Mouse (Mus musculus): Measurements from ENCODE around the gene Mlx. TPM values are rescaled to one million over a fixed set of nuclear protein-coding genes. Genes with fewer than 3 reads are reported as not detected.

The Mlx gene
- 20.3 and 23.9 TPM in 2 replicates for polyA plus RNA-seq (2012; rRNA removed)

DNA sequence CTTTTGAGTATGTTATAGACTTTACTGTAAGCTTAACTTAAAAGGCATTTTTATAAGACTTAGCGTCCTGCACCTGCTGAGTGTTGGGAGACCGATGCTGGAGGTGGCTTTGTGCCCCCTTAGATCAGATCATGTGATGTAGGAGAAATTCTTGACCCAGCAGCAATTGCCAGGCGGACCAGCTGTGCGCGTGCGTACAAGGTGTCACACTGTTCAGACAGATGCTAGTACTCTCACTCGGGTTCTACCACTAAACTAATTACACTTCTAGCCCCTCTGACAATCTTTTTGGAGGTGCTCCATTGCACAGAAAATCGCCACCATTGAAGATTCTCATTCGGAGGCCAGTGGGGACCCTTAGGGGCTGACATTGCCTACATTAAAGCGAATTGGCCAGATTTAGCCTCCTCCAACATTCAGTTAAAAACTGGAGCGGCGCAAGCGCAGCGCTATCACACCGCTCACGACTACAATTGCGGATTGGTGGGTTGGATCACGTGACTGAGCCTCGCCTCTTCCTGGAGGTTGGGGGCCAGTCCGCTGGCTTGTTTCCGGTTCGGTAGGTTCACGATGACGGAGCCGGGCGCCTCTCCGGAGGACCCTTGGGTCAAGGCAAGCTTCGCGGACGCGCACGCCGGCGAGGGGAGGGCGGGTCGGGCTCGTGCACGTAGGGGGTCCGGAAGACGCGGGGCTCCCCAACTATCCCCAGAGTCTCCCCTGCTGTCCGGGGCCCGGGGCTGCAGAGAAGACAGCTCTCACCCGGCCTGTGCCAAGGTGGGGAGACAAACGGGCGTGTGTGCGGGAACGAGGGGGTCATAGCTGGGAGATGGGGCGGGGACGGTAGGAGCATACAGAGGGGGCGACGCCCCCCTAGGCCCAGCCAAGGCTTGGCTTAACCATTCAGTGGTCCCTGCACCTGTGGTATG lies at the start of gene Mlx:
Gene Mlx, plus strand, starts transcription at position 522 of the 926 bp plus-strand sequence.
- 2% methylated on average over 52 of the region's 52 CpGs for WGBS
- Histone ChIP-seq H3K4me1 (ENCODE audit: control insufficient read depth, insufficient read depth, insufficient read length) (peaks cover 17% of the 10 kb centered on the region; the same call in 1 of the 2 replicates), H3K27ac (ENCODE audit: insufficient read depth, low read length) (peak within 1 kb of the TSS; percentile 68), H3K27me3 (ENCODE audit: control insufficient read depth, insufficient read depth, low read length) (no peaks in the 10 kb centered on the region), H3K36me3 (ENCODE audit: control insufficient read depth, insufficient read depth, low read length) (peaks cover 24% of the 10 kb centered on the region), H3K4me3 (ENCODE audit: extremely low read depth, insufficient read depth, insufficient read length) (peak within 1 kb of the TSS; percentile 76)
- DNase-seq (ENCODE audit: low read depth in 1 of 2, low spot score in 2 of 2): peak; percentile 83 to 92
- peak; percentile 27 for TF ChIP-seq POLR2A (IDR thresholded peaks at IDR 0.05; ENCODE audit: low read depth, low read length)
- TF ChIP-seq CTCF (IDR thresholded peaks at IDR 0.05; ENCODE audit: extremely low read depth, insufficient read depth, insufficient read length, insufficient replicate concordance): no peak

DNA sequence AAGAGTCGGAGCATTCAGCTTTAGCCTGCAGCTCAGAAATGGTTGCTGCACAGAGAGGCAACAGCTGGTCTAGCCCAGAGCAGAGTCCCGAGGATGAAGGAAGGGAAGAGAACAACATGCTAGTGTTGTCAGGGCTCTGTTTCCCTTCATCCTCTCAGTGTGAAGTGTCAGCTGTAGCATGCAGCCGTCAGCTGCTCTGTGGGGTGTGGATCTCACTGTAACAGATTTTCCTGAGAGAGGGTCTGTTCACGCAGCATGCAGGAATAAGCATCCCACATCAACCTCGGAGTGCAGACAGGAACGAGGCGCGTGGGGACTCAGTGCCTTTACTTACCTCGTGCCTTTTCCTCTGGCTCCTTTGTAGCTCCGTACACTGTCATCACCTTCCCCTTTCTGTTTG lies 49.3 kb upstream of the Mlx start:
- WGBS: 91% methylated on average over 10 of the region's 10 CpGs
- TF ChIP-seq CTCF (IDR thresholded peaks at IDR 0.05; ENCODE audit: extremely low read depth, insufficient read depth, insufficient read length, insufficient replicate concordance): no peak
- TF ChIP-seq POLR2A (IDR thresholded peaks at IDR 0.05; ENCODE audit: low read depth, low read length): no peak
- Histone ChIP-seq H3K4me3 (ENCODE audit: extremely low read depth, insufficient read depth, insufficient read length) (no peak overlapping the region), H3K36me3 (ENCODE audit: control insufficient read depth, insufficient read depth, low read length) (peaks cover 38% of the 10 kb centered on the region), H3K27me3 (ENCODE audit: control insufficient read depth, insufficient read depth, low read length) (no peaks in the 10 kb centered on the region), H3K4me1 (ENCODE audit: control insufficient read depth, insufficient read depth, insufficient read length) (no peaks in the 10 kb centered on the region), H3K27ac (ENCODE audit: insufficient read depth, low read length) (no peak overlapping the region)
- DNase-seq (ENCODE audit: low read depth in 1 of 2, low spot score in 2 of 2): no peak

DNA sequence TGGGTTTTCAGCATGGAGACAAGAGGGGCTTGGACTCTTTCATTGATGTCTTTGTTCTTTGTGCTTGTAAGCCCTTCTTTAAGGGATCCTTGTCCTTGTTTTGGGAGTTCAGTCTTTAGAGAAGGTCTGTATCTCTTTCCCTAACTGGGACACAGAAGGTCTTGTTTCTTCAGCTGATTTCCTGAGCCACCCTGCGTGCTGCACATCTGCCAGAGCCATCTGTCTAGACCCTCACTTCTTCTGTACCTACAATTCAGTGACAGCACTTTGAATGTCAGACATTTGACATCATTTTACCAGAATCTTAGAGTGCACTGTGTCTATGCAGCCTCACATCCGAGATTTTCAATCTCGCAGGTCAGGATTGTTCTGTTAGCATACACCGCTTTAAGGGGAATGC lies 41.3 kb upstream of the Mlx start:
- Histone ChIP-seq H3K4me1 (ENCODE audit: control insufficient read depth, insufficient read depth, insufficient read length) (peaks cover 4% of the 10 kb centered on the region; the same call in 1 of the 2 replicates), H3K4me3 (ENCODE audit: extremely low read depth, insufficient read depth, insufficient read length) (no peak overlapping the region), H3K36me3 (ENCODE audit: control insufficient read depth, insufficient read depth, low read length) (peaks cover 32% of the 10 kb centered on the region), H3K27ac (ENCODE audit: insufficient read depth, low read length) (no peak overlapping the region), H3K27me3 (ENCODE audit: control insufficient read depth, insufficient read depth, low read length) (no peaks in the 10 kb centered on the region)
- no peak for TF ChIP-seq POLR2A (IDR thresholded peaks at IDR 0.05; ENCODE audit: low read depth, low read length)
- no peak for TF ChIP-seq CTCF (IDR thresholded peaks at IDR 0.05; ENCODE audit: extremely low read depth, insufficient read depth, insufficient read length, insufficient replicate concordance)
- 79% methylated on average over 4 of the region's 4 CpGs for WGBS
- DNase-seq (ENCODE audit: low read depth in 1 of 2, low spot score in 2 of 2): no peak

GRCm38 (mm10) chr11:101046440-101046839 lies 40.6 kb upstream of the Mlx start:
- DNase-seq (ENCODE audit: low read depth in 1 of 2, low spot score in 2 of 2): peak in 1 of 2 experiments; percentile 28
- peaks cover 30% of the 10 kb centered on the region for H3K36me3 ChIP-seq (ENCODE audit: control insufficient read depth, insufficient read depth, low read length)
- peaks cover 4% of the 10 kb centered on the region; the same call in 1 of the 2 replicates for H3K4me1 ChIP-seq (ENCODE audit: control insufficient read depth, insufficient read depth, insufficient read length)
- TF ChIP-seq POLR2A (IDR thresholded peaks at IDR 0.05; ENCODE audit: low read depth, low read length) (no peak), CTCF (IDR thresholded peaks at IDR 0.05; ENCODE audit: extremely low read depth, insufficient read depth, insufficient read length, insufficient replicate concordance) (no peak)
- peak overlapping the region; percentile 61 for H3K27ac ChIP-seq (ENCODE audit: insufficient read depth, low read length)
- no peaks in the 10 kb centered on the region for H3K27me3 ChIP-seq (ENCODE audit: control insufficient read depth, insufficient read depth, low read length)
- no peak overlapping the region for H3K4me3 ChIP-seq (ENCODE audit: extremely low read depth, insufficient read depth, insufficient read length)
- WGBS: 15% methylated on average over 9 of the region's 9 CpGs

- WGBS: 43% methylated on average over 3 of the region's 3 CpGs
- Histone ChIP-seq H3K36me3 (ENCODE audit: control insufficient read depth, insufficient read depth, low read length) (peaks cover 30% of the 10 kb centered on the region), H3K27me3 (ENCODE audit: control insufficient read depth, insufficient read depth, low read length) (no peaks in the 10 kb centered on the region), H3K27ac (ENCODE audit: insufficient read depth, low read length) (no peak overlapping the region), H3K4me1 (ENCODE audit: control insufficient read depth, insufficient read depth, insufficient read length) (peaks cover 4% of the 10 kb centered on the region; the same call in 1 of the 2 replicates), H3K4me3 (ENCODE audit: extremely low read depth, insufficient read depth, insufficient read length) (no peak overlapping the region)
- TF ChIP-seq CTCF (IDR thresholded peaks at IDR 0.05; ENCODE audit: extremely low read depth, insufficient read depth, insufficient read length, insufficient replicate concordance): no peak
- TF ChIP-seq POLR2A (IDR thresholded peaks at IDR 0.05; ENCODE audit: low read depth, low read length): no peak
- no peak for DNase-seq (ENCODE audit: low read depth in 1 of 2, low spot score in 2 of 2)
Measured at GRCm38 (mm10) chr11:101047502-101047901, 39.6 kb upstream of the Mlx start.

GRCm38 (mm10) chr11:101050359-101050758 lies 36.7 kb upstream of the Mlx start:
- H3K27me3 ChIP-seq (ENCODE audit: control insufficient read depth, insufficient read depth, low read length): no peaks in the 10 kb centered on the region
- no peak for DNase-seq (ENCODE audit: low read depth in 1 of 2, low spot score in 2 of 2)
- peaks cover 15% of the 10 kb centered on the region for H3K36me3 ChIP-seq (ENCODE audit: control insufficient read depth, insufficient read depth, low read length)
- WGBS: 90% methylated on average over 9 of the region's 9 CpGs
- H3K4me1 ChIP-seq (ENCODE audit: control insufficient read depth, insufficient read depth, insufficient read length): peaks cover 4% of the 10 kb centered on the region; the same call in 1 of the 2 replicates
- no peak overlapping the region for H3K4me3 ChIP-seq (ENCODE audit: extremely low read depth, insufficient read depth, insufficient read length)
- no peak for TF ChIP-seq POLR2A (IDR thresholded peaks at IDR 0.05; ENCODE audit: low read depth, low read length)
- TF ChIP-seq CTCF (IDR thresholded peaks at IDR 0.05; ENCODE audit: extremely low read depth, insufficient read depth, insufficient read length, insufficient replicate concordance): no peak
- H3K27ac ChIP-seq (ENCODE audit: insufficient read depth, low read length): no peak overlapping the region

All from spleen, adult 2 months (tissue).